Mouse (Mus musculus): ENCODE measurements around the gene Hyal3. TPM values are rescaled to one million over a fixed set of nuclear protein-coding genes. Genes with fewer than 3 reads are reported as not detected.

Gene Hyal3
- polyA plus RNA-seq, 1 experiment from 2014 or later: 1.9 TPM

- Histone ChIP-seq H3K27ac (replicated peaks) (no peak overlapping the region), H3K36me3 (peaks cover 49% of the 10 kb centered on the region), H3K9me3 (no peaks in the 10 kb centered on the region), H3K4me2 (no peak overlapping the region), H3K4me1 (replicated peaks) (peaks cover 27% of the 10 kb centered on the region), H3K27me3 (no peaks in the 10 kb centered on the region), H3K9ac (no peak overlapping the region), H3K4me3 (no peak overlapping the region)
- ATAC-seq (ENCODE audit: low read depth): no peak
- 96% methylated on average over 6 of the region's 6 CpGs for WGBS
Observed at GRCm38 (mm10) chr9:107590773-107591060, 10.1 kb downstream of the Hyal3 start.

GRCm38 (mm10) chr9:107593101-107593976, 12.7 kb downstream of the Hyal3 start:
- H3K27ac ChIP-seq (replicated peaks): 0 out of 2 replicates have a peak overlapping the region, but pooled peaks have one; percentile 7

GRCm38 (mm10) chr9:107594281-107595062, 13.9 kb downstream of the Hyal3 start:
- H3K27ac ChIP-seq (replicated peaks): no peak overlapping the region
- no peaks in the 10 kb centered on the region for H3K9me3 ChIP-seq
- H3K4me2 ChIP-seq: no peak overlapping the region
- WGBS: 61% methylated on average over 8 of the region's 8 CpGs
- no peak overlapping the region for H3K4me3 ChIP-seq
- H3K4me1 ChIP-seq (replicated peaks): peaks cover 16% of the 10 kb centered on the region
- H3K27me3 ChIP-seq: no peaks in the 10 kb centered on the region
- no peak for ATAC-seq (ENCODE audit: low read depth)
- H3K36me3 ChIP-seq: peaks cover 49% of the 10 kb centered on the region
- 0 out of 2 replicates have a peak overlapping the region, but pooled peaks have one; percentile 12 for H3K9ac ChIP-seq

More at GRCm38 (mm10) chr9:107593101-107593976, 12.7 kb downstream of the Hyal3 start:
- H3K36me3 ChIP-seq: peaks cover 49% of the 10 kb centered on the region
- H3K4me3 ChIP-seq: no peak overlapping the region
- H3K27me3 ChIP-seq: no peaks in the 10 kb centered on the region
- ATAC-seq (ENCODE audit: low read depth): no peak
- H3K4me2 ChIP-seq: no peak overlapping the region
- H3K9me3 ChIP-seq: no peaks in the 10 kb centered on the region
- peak overlapping the region; percentile 39 for H3K9ac ChIP-seq
- 80% methylated on average over 11 of the region's 11 CpGs for WGBS
- peaks cover 22% of the 10 kb centered on the region for H3K4me1 ChIP-seq (replicated peaks)

- Histone ChIP-seq H3K36me3 (peaks cover 25% of the 10 kb centered on the region), H3K9me3 (no peaks in the 10 kb centered on the region), H3K27ac (replicated peaks) (no peak overlapping the region), H3K4me1 (replicated peaks) (peaks cover 16% of the 10 kb centered on the region), H3K27me3 (no peaks in the 10 kb centered on the region), H3K4me2 (no peak overlapping the region), H3K4me3 (no peak overlapping the region), H3K9ac (no peak overlapping the region)
- ATAC-seq (ENCODE audit: low read depth): no peak
- 91% methylated on average over 11 of the region's 11 CpGs for WGBS
Observed at GRCm38 (mm10) chr9:107596619-107597569, 16.3 kb downstream of the Hyal3 start.

- peaks cover 16% of the 10 kb centered on the region for H3K4me1 ChIP-seq (replicated peaks)
- no peak overlapping the region for H3K4me2 ChIP-seq
- no peaks in the 10 kb centered on the region for H3K27me3 ChIP-seq
- H3K27ac ChIP-seq (replicated peaks): no peak overlapping the region
- no peak for ATAC-seq (ENCODE audit: low read depth)
- 77% methylated on average over 5 of the region's 5 CpGs for WGBS
- peaks cover 11% of the 10 kb centered on the region; the same call in 1 of the 2 replicates for H3K36me3 ChIP-seq
- no peaks in the 10 kb centered on the region for H3K9me3 ChIP-seq
- H3K4me3 ChIP-seq: no peak overlapping the region
- H3K9ac ChIP-seq: no peak overlapping the region
Observed at GRCm38 (mm10) chr9:107598385-107598784, 17.8 kb downstream of the Hyal3 start.

- Histone ChIP-seq H3K27me3 (no peaks in the 10 kb centered on the region), H3K27ac (replicated peaks) (no peak overlapping the region), H3K9me3 (no peaks in the 10 kb centered on the region), H3K4me1 (replicated peaks) (peaks cover 16% of the 10 kb centered on the region), H3K9ac (0 out of 2 replicates have a peak overlapping the region, but pooled peaks have one; percentile 3), H3K4me3 (no peak overlapping the region; the same call in 1 of the 2 replicates), H3K36me3 (0 out of 2 replicates have a peak, but pooled peaks cover 2% of the 10 kb centered on the region), H3K4me2 (no peak overlapping the region)
- ATAC-seq (ENCODE audit: low read depth): no peak
- 90% methylated on average over 9 of the region's 9 CpGs for WGBS
Observed at GRCm38 (mm10) chr9:107599433-107599832, 18.8 kb downstream of the Hyal3 start.

GRCm38 (mm10) chr9:107599842-107600241, 19.2 kb downstream of the Hyal3 start:
- no peaks in the 10 kb centered on the region for H3K9me3 ChIP-seq
- no peaks in the 10 kb centered on the region for H3K36me3 ChIP-seq
- no peak overlapping the region for H3K4me3 ChIP-seq
- WGBS: 78% methylated on average over 14 of the region's 14 CpGs
- ATAC-seq (ENCODE audit: low read depth): no peak
- H3K4me2 ChIP-seq: no peak overlapping the region
- H3K27me3 ChIP-seq: no peaks in the 10 kb centered on the region
- no peak overlapping the region for H3K27ac ChIP-seq (replicated peaks)
- 0 out of 2 replicates have a peak overlapping the region, but pooled peaks have one; percentile 3 for H3K9ac ChIP-seq
- peaks cover 21% of the 10 kb centered on the region for H3K4me1 ChIP-seq (replicated peaks)

GRCm38 (mm10) chr9:107600745-107601144, 20.1 kb downstream of the Hyal3 start:
- H3K27ac ChIP-seq (replicated peaks): no peak overlapping the region
- no peak for ATAC-seq (ENCODE audit: low read depth)
- H3K4me3 ChIP-seq: no peak overlapping the region
- no peaks in the 10 kb centered on the region for H3K9me3 ChIP-seq
- no peak overlapping the region for H3K9ac ChIP-seq
- peaks cover 30% of the 10 kb centered on the region for H3K4me1 ChIP-seq (replicated peaks)
- H3K27me3 ChIP-seq: no peaks in the 10 kb centered on the region
- no peaks in the 10 kb centered on the region for H3K36me3 ChIP-seq
- 80% methylated on average over 12 of the region's 12 CpGs for WGBS
- H3K4me2 ChIP-seq: no peak overlapping the region

GRCm38 (mm10) chr9:107601275-107601674, 20.7 kb downstream of the Hyal3 start:
- no peak overlapping the region for H3K4me2 ChIP-seq
- no peaks in the 10 kb centered on the region for H3K36me3 ChIP-seq
- H3K4me1 ChIP-seq (replicated peaks): peaks cover 34% of the 10 kb centered on the region
- H3K27me3 ChIP-seq: no peaks in the 10 kb centered on the region
- no peak overlapping the region for H3K27ac ChIP-seq (replicated peaks)
- H3K9ac ChIP-seq: no peak overlapping the region
- 88% methylated on average over 11 of the region's 11 CpGs for WGBS
- no peak for ATAC-seq (ENCODE audit: low read depth)
- no peaks in the 10 kb centered on the region for H3K9me3 ChIP-seq
- H3K4me3 ChIP-seq: no peak overlapping the region

GRCm38 (mm10) chr9:107602068-107602648, 21.5 kb downstream of the Hyal3 start:
- H3K9me3 ChIP-seq: no peaks in the 10 kb centered on the region
- H3K27ac ChIP-seq (replicated peaks): peak overlapping the region; percentile 57; the same call in 1 of the 2 replicates
- ATAC-seq (ENCODE audit: low read depth): peak; percentile 57; the same call in 1 of the 2 replicates
- H3K27me3 ChIP-seq: no peaks in the 10 kb centered on the region
- WGBS: 17% methylated on average over 10 of the region's 10 CpGs
- H3K4me2 ChIP-seq: no peak overlapping the region
- peaks cover 41% of the 10 kb centered on the region for H3K4me1 ChIP-seq (replicated peaks)
- no peaks in the 10 kb centered on the region for H3K36me3 ChIP-seq
- no peak overlapping the region for H3K4me3 ChIP-seq
- peak overlapping the region; percentile 27; the same call in 1 of the 2 replicates for H3K9ac ChIP-seq

- Histone ChIP-seq H3K27ac (replicated peaks) (no peak overlapping the region), H3K9ac (no peak overlapping the region), H3K4me3 (no peak overlapping the region), H3K4me2 (no peak overlapping the region), H3K4me1 (replicated peaks) (peaks cover 51% of the 10 kb centered on the region), H3K9me3 (no peaks in the 10 kb centered on the region), H3K36me3 (no peaks in the 10 kb centered on the region), H3K27me3 (no peaks in the 10 kb centered on the region)
- 83% methylated on average over 6 of the region's 6 CpGs for WGBS
- no peak for ATAC-seq (ENCODE audit: low read depth)
Observed at GRCm38 (mm10) chr9:107603251-107603650, 22.6 kb downstream of the Hyal3 start.

Measured in neural tube, embryonic 13.5 days (tissue).